Comparison of ENCODE assay signal across 15 mouse cellular contexts in genomic region chrX:9752954-9753572, GRCm38 (mm10).
A peak's percentile ranks its signal among the peaks of the same experiment; 100 is the strongest.
DNase-seq lines count a peak whose midpoint lies in the region; ATAC-seq and TF ChIP-seq lines count a peak whose summit lies in the region.
"Had no signal": no experiment of that assay in that cellular context is flagged by ENCODE, and none has a peak within 500 bp of the region (broad histone marks: within the 10 kb centered on the region; RNA-seq: fewer than 3 reads in every experiment).

No protein-coding gene starts in this region.

- H3K27me3 ChIP-seq in liver, embryonic 14.5 days (ENCODE audit: control insufficient read depth, insufficient read depth, low read length): no peaks in the 10 kb centered on the region
- H3K27me3 ChIP-seq in forebrain, embryonic 11.5 days (ENCODE audit: control insufficient read depth, insufficient read depth, low read length): no peaks in the 10 kb centered on the region
- H3K27me3 ChIP-seq: limb, embryonic 15.5 days had no signal

- no peak overlapping the region for H3K27ac ChIP-seq in liver, embryonic 14.5 days
- H3K27ac ChIP-seq in forebrain, embryonic 11.5 days (ENCODE audit: low read depth, low read length): no peak overlapping the region
- H3K27ac ChIP-seq: left cerebral cortex, adult 2 months; limb, embryonic 15.5 days; macrophage had no signal

- no peak overlapping the region for H3K4me3 ChIP-seq in liver, embryonic 14.5 days (ENCODE audit: insufficient read depth in 1 of 2, low read depth in 2 of 2, low read length in 2 of 2)
- H3K4me3 ChIP-seq in forebrain, embryonic 11.5 days (ENCODE audit: low read depth, low read length): no peak overlapping the region
- H3K4me3 ChIP-seq: left cerebral cortex, adult 2 months; limb, embryonic 15.5 days had no signal

- TF ChIP-seq CTCF in liver, embryonic 14.5 days (IDR thresholded peaks at IDR 0.05; ENCODE audit: low read depth): no peak

- peak; percentile 62; the same call in 1 of the 2 replicates for ATAC-seq in liver, embryonic 14.5 days (ENCODE audit: insufficient read depth)
- ATAC-seq in forebrain, embryonic 11.5 days (replicated peaks; ENCODE audit: low FRiP score): no peak
- ATAC-seq: forebrain, embryonic 16.5 days had no signal

- H3K9me3 ChIP-seq in liver, embryonic 14.5 days (ENCODE audit: control insufficient read depth, low read length): no peaks in the 10 kb centered on the region
- no peaks in the 10 kb centered on the region for H3K9me3 ChIP-seq in forebrain, embryonic 11.5 days (ENCODE audit: control insufficient read depth, low read length)
- H3K9me3 ChIP-seq: limb, embryonic 15.5 days had no signal

- WGBS in liver, embryonic 14.5 days (ENCODE audit: insufficient replicate concordance): 19% methylated on average over 5 of the region's 5 CpGs
- WGBS in forebrain, embryonic 11.5 days: 80% methylated on average over 5 of the region's 5 CpGs

- no peak overlapping the region for H3K9ac ChIP-seq in liver, embryonic 14.5 days (replicated peaks)
- no peak overlapping the region for H3K9ac ChIP-seq in forebrain, embryonic 11.5 days (ENCODE audit: low read length)
- H3K9ac ChIP-seq: limb, embryonic 15.5 days had no signal

- H3K36me3 ChIP-seq in liver, embryonic 14.5 days (replicated peaks; ENCODE audit: control insufficient read depth, insufficient read depth, low read depth): no peaks in the 10 kb centered on the region
- H3K36me3 ChIP-seq in forebrain, embryonic 11.5 days (ENCODE audit: control insufficient read depth, insufficient read depth, low read length): no peaks in the 10 kb centered on the region
- H3K36me3 ChIP-seq: limb, embryonic 15.5 days had no signal

- TF ChIP-seq EP300 in liver, embryonic 14.5 days (IDR thresholded peaks at IDR 0.05; ENCODE audit: low read depth): peak; percentile 45

- DNase-seq in urinary bladder, adult 18-20 months (ENCODE audit: low spot score in 2 of 2): peak; percentile 14 to 29
- no peak for DNase-seq in urinary bladder, adult 2 months (ENCODE audit: low spot score)
- DNase-seq in c-Kit-positive CD71-positive TER-119-positive erythroid progenitor cells, embryonic 14.5 days (ENCODE audit: low spot score): peak; percentile 6
- peak; percentile 22 to 31 (median 23) for DNase-seq in liver, embryonic 14.5 days (ENCODE audit: low read depth in 3 of 3, low spot score in 3 of 3)
- peak; percentile 23 for DNase-seq in yolk sac, embryonic 10.5 days (ENCODE audit: low spot score)
- DNase-seq in forebrain, embryonic 11.5 days (ENCODE audit: low spot score): no peak
- DNase-seq in retina, embryonic 14.5 days (ENCODE audit: low spot score): no peak
- DNase-seq in lung, postnatal 36 days: no peak
- DNase-seq: kidney, postnatal 4 days; right cerebral cortex, postnatal 25 days; thymus, postnatal 4 days had no signal

- H3K4me1 ChIP-seq in liver, embryonic 14.5 days (replicated peaks; ENCODE audit: control insufficient read depth in 2 of 2, insufficient read depth in 2 of 2, low read length in 1 of 2): no peaks in the 10 kb centered on the region; a peak in 2 of 4 replicates
- no peaks in the 10 kb centered on the region for H3K4me1 ChIP-seq in forebrain, embryonic 11.5 days (replicated peaks; ENCODE audit: control insufficient read depth, insufficient read depth, low read length)
- H3K4me1 ChIP-seq: limb, embryonic 15.5 days had no signal

- no peak overlapping the region for H3K4me2 ChIP-seq in liver, embryonic 14.5 days (ENCODE audit: low read depth)
- H3K4me2 ChIP-seq in forebrain, embryonic 11.5 days (ENCODE audit: low read depth, low read length, severe bottlenecking): no peak overlapping the region
- H3K4me2 ChIP-seq: limb, embryonic 15.5 days had no signal

Comparison
In these comparisons a context has a peak if more than half of its experiments do, and no peak if none do; other contexts are left out.
1. DNase-seq: peak in urinary bladder, adult 18-20 months (2 of 2), c-Kit-positive CD71-positive TER-119-positive erythroid progenitor cells, embryonic 14.5 days (single experiment), liver, embryonic 14.5 days (3 of 3) and yolk sac, embryonic 10.5 days (single experiment); none in urinary bladder, adult 2 months (single experiment), forebrain, embryonic 11.5 days (single experiment), retina, embryonic 14.5 days (single experiment) and lung, postnatal 36 days (single experiment).